Mouse (Mus musculus) hindbrain, embryonic 16.5 days (tissue): Measurements from ENCODE around the gene Lif. TPM values are rescaled to one million over a fixed set of nuclear protein-coding genes. Genes with fewer than 3 reads are reported as not detected.

Experiments used
- ATAC-seq: fragments of 200-750 bp; cut with Nextera tagmentation; 2 replicates; pipeline ENCODE4 v1.8.0; 2017; ENCODE audit warnings: moderate TSS enrichment, moderate library complexity
- H3K27ac ChIP-seq: fragments of 300-500 bp; sonication (generic); 2 replicates; pipeline ENCODE4 v1.5.1; 2014; ENCODE audit warnings: low read depth, mild to moderate bottlenecking, control low read depth, low read length, moderate library complexity
- H3K27me3 ChIP-seq: fragments of 300-500 bp; sonication (generic); replicated peaks from 2 replicates; pipeline ENCODE4 v1.6.1; 2014; ENCODE audit warnings: low read length; ENCODE audit not compliant: control insufficient read depth, insufficient read depth
- H3K36me3 ChIP-seq: fragments of 300-500 bp; sonication (generic); 2 replicates; pipeline ENCODE4 v1.6.1; 2014; ENCODE audit warnings: mild to moderate bottlenecking, low read length, moderate library complexity, mixed read lengths; ENCODE audit not compliant: control insufficient read depth, insufficient read depth
- H3K4me1 ChIP-seq: fragments of 300-500 bp; sonication (generic); 2 replicates; pipeline ENCODE4 v1.6.1; 2014; ENCODE audit warnings: low read depth, low read length; ENCODE audit not compliant: control insufficient read depth, insufficient read depth
- H3K4me2 ChIP-seq: fragments of 300-500 bp; sonication (generic); 2 replicates; pipeline ENCODE4 v1.6.1; 2014; ENCODE audit warnings: mild to moderate bottlenecking, low read length, control low read depth, moderate library complexity
- H3K4me3 ChIP-seq: fragments of 300-500 bp; sonication (generic); 2 replicates; pipeline ENCODE4 v1.5.1; 2014; ENCODE audit warnings: mild to moderate bottlenecking, low read length, control low read depth, moderate library complexity
- H3K9ac ChIP-seq: fragments of 300-500 bp; sonication (generic); 2 replicates; pipeline ENCODE4 v1.6.1; 2014; ENCODE audit warnings: low read depth, mild to moderate bottlenecking, control low read depth, low read length, moderate library complexity
- H3K9me3 ChIP-seq: fragments of 300-500 bp; sonication (generic); 2 replicates; pipeline ENCODE4 v1.6.1; 2014; ENCODE audit warnings: mild to moderate bottlenecking, low read length, moderate library complexity; ENCODE audit not compliant: control insufficient read depth
- WGBS: fragments of 180-500 bp; shearing (Covaris S2); extraction: QIAGEN DNeasy Blood & Tissue Kit; methylation state at CpG from one replicate; pipeline ENCODE4 v1.1.7; 2014; 5-methylcytosine and 5-hydroxymethylcytosine counted together
- polyA plus RNA-seq: library from polyadenylated mRNA; unstranded; fragments of >200 nt; fragmentation: Nextera tagmentation; extraction: Ambion mirVana; gene quantifications from 2 replicates; pipeline ENCODE4 v1.2.1, GENCODE M21; 2015

Gene Lif
- polyA plus RNA-seq, 1 experiment from 2014 or later: 0.05 TPM

DNA sequence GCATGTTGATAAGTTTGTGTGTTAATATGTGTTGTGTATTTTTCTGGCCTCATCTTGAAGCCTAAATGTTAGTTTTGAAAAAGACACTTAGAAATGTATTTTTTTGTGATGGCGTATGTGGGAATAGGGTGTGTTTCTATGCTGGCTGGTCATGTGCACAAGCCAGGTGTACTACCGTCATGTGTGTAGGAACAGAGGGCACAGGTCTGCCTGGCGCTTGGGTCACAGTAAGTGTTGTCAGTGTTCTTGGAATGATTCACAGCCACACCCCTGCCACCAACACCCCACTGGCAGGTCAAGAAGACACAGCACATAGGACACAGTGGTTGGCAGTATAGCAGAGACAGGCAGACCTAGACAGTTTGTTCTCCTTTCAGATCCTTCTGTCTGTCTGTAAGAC, 8.2 kb upstream of the Lif start:
- Histone ChIP-seq H3K4me3 (no peak overlapping the region), H3K9me3 (no peaks in the 10 kb centered on the region), H3K4me2 (no peak overlapping the region), H3K27ac (no peak overlapping the region), H3K9ac (no peak overlapping the region), H3K27me3 (no peaks in the 10 kb centered on the region), H3K36me3 (no peaks in the 10 kb centered on the region), H3K4me1 (no peaks in the 10 kb centered on the region)
- ATAC-seq: no peak
- 92% methylated on average over 3 of the region's 3 CpGs for WGBS

DNA sequence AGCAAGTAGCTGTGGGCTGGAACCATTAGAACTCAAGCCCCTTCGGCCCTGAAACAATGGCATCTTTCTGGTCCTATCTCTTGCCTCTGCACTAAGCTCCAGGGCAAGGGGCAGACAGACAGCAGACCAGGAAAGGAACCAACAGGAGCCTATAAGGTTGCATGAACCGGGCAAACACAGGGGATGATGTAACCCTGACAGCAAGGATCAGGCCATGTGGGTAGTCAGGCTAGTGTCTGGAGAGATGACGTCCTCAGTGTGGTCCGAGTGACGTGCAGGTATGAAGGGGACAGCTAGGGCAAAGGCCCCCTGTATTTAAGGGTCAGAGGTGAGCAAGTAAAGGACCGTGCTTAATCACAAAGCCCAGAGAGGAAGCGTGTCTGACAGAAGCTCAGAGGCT, 7.1 kb upstream of the Lif start:
- no peak for ATAC-seq
- Histone ChIP-seq H3K9ac (no peak overlapping the region), H3K4me3 (no peak overlapping the region), H3K4me1 (no peaks in the 10 kb centered on the region), H3K27me3 (no peaks in the 10 kb centered on the region), H3K27ac (no peak overlapping the region), H3K36me3 (no peaks in the 10 kb centered on the region), H3K4me2 (no peak overlapping the region), H3K9me3 (no peaks in the 10 kb centered on the region)
- WGBS: 84% methylated on average over 7 of the region's 7 CpGs

DNA sequence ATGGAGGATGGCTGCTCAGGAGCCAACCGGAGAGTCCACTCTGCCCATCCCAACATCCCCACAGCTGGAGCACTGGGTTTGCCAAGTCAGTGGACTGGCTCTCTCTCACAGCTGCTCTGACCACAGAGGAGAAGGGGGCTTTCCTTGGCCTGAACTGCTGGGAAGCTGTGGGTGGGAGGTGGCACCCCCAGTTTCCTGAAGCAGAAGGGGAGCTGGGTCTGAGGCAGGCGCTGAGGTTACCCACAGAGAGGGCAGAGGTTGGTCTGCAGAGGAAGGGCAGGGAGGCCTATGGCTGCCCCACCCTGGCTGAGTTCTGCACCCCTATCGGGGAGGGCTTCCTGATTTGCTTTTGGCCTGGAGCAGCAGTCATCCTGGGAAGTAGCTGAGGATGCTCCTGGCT, 6.0 kb upstream of the Lif start:
- WGBS: 76% methylated on average over 3 of the region's 3 CpGs
- ATAC-seq: no peak
- no peaks in the 10 kb centered on the region for H3K36me3 ChIP-seq
- no peak overlapping the region for H3K9ac ChIP-seq
- no peaks in the 10 kb centered on the region for H3K27me3 ChIP-seq
- no peak overlapping the region for H3K4me2 ChIP-seq
- H3K9me3 ChIP-seq: no peaks in the 10 kb centered on the region
- no peak overlapping the region for H3K4me3 ChIP-seq
- no peak overlapping the region for H3K27ac ChIP-seq
- H3K4me1 ChIP-seq: no peaks in the 10 kb centered on the region

DNA sequence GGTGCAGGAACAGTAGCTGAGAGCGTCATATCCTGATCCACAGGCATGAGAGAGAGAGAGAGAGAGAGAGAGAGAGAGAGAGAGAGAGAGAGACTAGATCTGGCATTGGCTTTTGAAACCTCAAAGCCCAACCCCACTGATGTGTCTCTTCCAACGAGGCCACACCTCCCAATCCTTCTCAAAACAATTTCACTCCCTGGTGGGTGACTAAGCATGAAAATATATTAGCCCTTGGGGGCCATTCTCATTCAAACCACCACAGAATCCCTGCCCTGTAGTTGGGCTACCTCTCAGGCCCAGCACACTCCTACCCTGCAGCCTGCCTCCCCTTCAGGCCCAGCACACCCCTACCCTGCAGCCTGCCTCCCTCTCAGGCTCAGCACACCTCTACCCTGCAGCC, 4.5 kb upstream of the Lif start:
- H3K4me1 ChIP-seq: no peaks in the 10 kb centered on the region
- WGBS: 38% methylated on average over 2 of the region's 2 CpGs
- H3K9ac ChIP-seq: no peak overlapping the region
- H3K27ac ChIP-seq: no peak overlapping the region
- H3K27me3 ChIP-seq: no peaks in the 10 kb centered on the region
- no peak overlapping the region for H3K4me3 ChIP-seq
- H3K9me3 ChIP-seq: no peaks in the 10 kb centered on the region
- no peaks in the 10 kb centered on the region for H3K36me3 ChIP-seq
- no peak overlapping the region for H3K4me2 ChIP-seq
- no peak for ATAC-seq

DNA sequence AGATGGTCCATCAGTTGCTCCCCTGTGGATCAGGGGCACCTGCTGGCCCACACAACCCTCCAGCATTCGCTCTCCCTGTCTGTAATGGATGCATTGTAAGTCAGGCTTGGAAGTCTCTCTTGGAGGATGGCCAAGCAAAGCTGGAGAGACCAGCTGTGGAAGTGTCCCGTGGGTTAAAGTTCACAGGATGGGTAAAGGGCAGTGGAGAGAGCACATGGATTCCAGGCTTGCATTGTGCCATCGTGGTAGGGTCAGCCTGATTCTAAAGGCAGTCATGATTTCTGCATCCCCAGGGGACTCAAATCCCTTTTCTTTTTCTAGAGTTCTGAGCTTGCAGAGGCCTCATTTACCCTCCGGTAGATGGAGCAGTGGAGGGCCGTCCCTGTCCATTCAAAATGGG, 399 bp downstream of the Lif start:
- no peak overlapping the region; the same call in 1 of the 2 replicates for H3K9ac ChIP-seq
- no peak overlapping the region for H3K27ac ChIP-seq
- H3K4me3 ChIP-seq: no peak overlapping the region
- no peaks in the 10 kb centered on the region for H3K36me3 ChIP-seq
- no peaks in the 10 kb centered on the region for H3K27me3 ChIP-seq
- H3K4me1 ChIP-seq: peaks cover 14% of the 10 kb centered on the region
- H3K4me2 ChIP-seq: no peak overlapping the region
- H3K9me3 ChIP-seq: no peaks in the 10 kb centered on the region
- WGBS: 44% methylated on average over 5 of the region's 5 CpGs
- no peak for ATAC-seq

DNA sequence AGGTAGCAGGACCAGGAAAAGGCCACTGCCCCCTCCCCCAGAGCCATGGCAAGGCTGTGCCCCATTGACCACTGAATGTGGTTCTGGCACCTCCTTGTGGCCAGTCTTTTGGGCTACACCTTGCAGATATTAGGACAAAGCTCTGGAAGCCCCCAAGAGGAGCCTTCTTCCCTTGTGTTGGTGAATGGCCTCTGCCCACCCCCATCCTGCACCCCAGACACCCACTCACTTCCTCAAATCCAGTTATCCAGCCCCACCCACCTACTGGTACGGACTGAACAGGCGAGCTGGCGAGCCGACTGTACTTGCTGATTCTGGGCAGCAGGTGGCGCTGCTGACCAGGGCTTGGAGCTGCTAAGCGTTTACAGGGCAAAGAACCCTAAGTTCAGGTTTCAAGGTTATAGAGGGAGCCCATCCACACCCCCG, 1.3 kb downstream of the Lif start:
- Histone ChIP-seq H3K4me1 (peaks cover 14% of the 10 kb centered on the region), H3K27me3 (0 out of 2 replicates have a peak, but pooled peaks cover 3% of the 10 kb centered on the region), H3K36me3 (no peaks in the 10 kb centered on the region), H3K9me3 (no peaks in the 10 kb centered on the region), H3K4me2 (peak overlapping the region; percentile 64), H3K9ac (peak overlapping the region; percentile 58), H3K4me3 (peak overlapping the region; percentile 24), H3K27ac (no peak overlapping the region)
- peak; percentile 80 for ATAC-seq
- WGBS: 0% methylated on average over 7 of the region's 7 CpGs

DNA sequence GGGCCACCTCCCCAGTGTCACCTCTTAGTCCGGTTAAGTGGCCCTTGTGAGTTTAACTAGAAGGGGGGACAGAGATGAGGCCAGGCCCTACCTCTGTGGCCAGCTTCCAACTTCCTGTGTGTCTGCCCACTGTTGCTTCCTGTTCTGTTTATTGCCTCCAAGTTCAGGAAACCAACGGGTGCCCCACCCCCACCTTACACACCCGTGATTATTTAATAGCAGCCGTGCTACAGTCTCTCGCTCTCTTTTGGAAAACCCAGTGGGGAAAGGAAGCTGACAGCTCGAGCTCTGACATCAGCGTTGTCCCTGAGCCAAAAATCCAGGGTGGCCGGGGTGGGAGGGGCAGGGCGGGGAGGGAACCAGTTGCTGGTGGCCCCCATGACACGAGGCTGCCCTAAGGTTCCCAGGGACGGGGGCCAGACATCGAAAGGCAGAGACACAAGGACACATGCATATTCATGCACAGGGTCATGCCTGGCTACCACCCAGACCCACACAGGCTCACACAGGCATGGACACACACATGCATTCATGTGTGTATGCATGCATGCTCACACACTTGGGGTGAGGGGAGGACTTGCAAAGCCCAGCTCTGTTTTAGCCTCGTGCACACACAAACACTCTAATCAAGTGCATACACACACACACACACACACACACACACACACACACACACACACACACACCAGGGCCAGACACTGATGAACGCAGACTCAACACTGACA, 3.3 kb downstream of the Lif start:
- no peaks in the 10 kb centered on the region for H3K9me3 ChIP-seq
- no peak overlapping the region for H3K4me2 ChIP-seq
- no peaks in the 10 kb centered on the region for H3K36me3 ChIP-seq
- peaks cover 14% of the 10 kb centered on the region for H3K4me1 ChIP-seq
- H3K27ac ChIP-seq: no peak overlapping the region
- no peak overlapping the region for H3K4me3 ChIP-seq
- ATAC-seq: no peak
- 43% methylated on average over 14 of the region's 14 CpGs for WGBS
- H3K27me3 ChIP-seq: peaks cover 13% of the 10 kb centered on the region
- no peak overlapping the region; the same call in 1 of the 2 replicates for H3K9ac ChIP-seq

DNA sequence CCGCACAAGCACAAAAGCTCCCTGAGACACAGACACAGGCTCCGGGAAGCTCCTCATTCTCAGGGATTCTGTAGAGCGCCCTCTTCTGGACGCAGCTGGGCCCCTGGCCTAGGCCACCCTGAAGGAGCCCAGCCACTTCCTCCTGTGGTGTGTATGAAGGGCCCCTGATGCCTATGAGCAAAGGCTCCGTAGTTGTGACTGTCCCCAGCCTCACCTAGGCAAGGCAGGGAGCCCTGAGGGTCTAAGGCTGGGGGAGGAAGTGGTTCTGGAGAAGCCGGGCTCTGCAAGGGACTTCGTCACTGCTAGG, 3.8 kb downstream of the Lif start:
- Histone ChIP-seq H3K4me3 (no peak overlapping the region), H3K9me3 (no peaks in the 10 kb centered on the region), H3K27me3 (peaks cover 16% of the 10 kb centered on the region), H3K4me2 (no peak overlapping the region), H3K27ac (no peak overlapping the region), H3K36me3 (no peaks in the 10 kb centered on the region), H3K4me1 (peaks cover 14% of the 10 kb centered on the region), H3K9ac (no peak overlapping the region)
- no peak for ATAC-seq
- 43% methylated on average over 7 of the region's 7 CpGs for WGBS

DNA sequence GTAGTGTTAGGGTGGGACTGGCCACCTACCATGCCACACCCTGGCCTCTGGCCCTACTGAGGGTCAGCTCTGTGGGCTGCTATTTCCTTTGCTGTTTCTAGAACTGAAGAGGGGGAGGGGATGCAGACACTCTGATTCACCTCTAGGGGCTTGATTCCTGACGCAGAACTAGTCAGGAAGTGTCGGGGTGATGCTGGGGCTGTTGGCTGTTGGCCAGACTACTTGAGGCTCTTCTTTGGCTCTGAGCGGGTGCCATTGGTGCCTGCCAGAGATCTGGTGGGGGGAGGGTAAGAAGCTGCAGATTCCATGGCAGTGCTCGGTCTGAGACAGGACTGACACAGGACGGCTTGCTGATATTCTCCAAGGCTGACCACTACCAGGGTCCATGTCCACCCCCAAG, 4.6 kb downstream of the Lif start:
- Histone ChIP-seq H3K4me3 (no peak overlapping the region), H3K9ac (no peak overlapping the region), H3K9me3 (no peaks in the 10 kb centered on the region), H3K36me3 (no peaks in the 10 kb centered on the region), H3K4me2 (no peak overlapping the region), H3K27ac (no peak overlapping the region), H3K27me3 (peaks cover 18% of the 10 kb centered on the region), H3K4me1 (peaks cover 18% of the 10 kb centered on the region)
- 0 out of 2 replicates have a peak, but pooled peaks have one; percentile 21 for ATAC-seq
- WGBS: 23% methylated on average over 5 of the region's 5 CpGs
